Mouse (Mus musculus): Measurements from ENCODE around the gene Slc25a3.

- TF ChIP-seq GATA1 (IDR thresholded peaks at IDR 0.05; ENCODE audit: borderline replicate concordance, low read length) = no peak
- TF ChIP-seq FLI1 (IDR thresholded peaks at IDR 0.05; ENCODE audit: low read length) = no peak
Observed at GRCm38 (mm10) chr10:91073345-91073744, 50.5 kb downstream of the Slc25a3 start.

All from megakaryocyte, embryonic 14.5 days (primary cell).